Mouse (Mus musculus) stomach, postnatal 0 days (tissue): ENCODE measurements around the gene Serpinb12. TPM values are rescaled to one million over a fixed set of nuclear protein-coding genes. Genes with fewer than 3 reads are reported as not detected.

Experiments used
- ATAC-seq: fragments of 200-750 bp; cut with Nextera tagmentation; 2 replicates; pipeline ENCODE4 v1.8.0; 2017; ENCODE audit not compliant: low FRiP score, low TSS enrichment
- DNase-seq: peaks from one replicate; pipeline ENCODE4 v3.0.0-alpha.2; 2016; ENCODE audit warnings: low spot score
- H3K27ac ChIP-seq: fragments of 300-500 bp; sonication (generic); replicated peaks from 2 replicates; pipeline ENCODE4 v1.5.1; 2014; ENCODE audit warnings: mild to moderate bottlenecking, control low read depth
- H3K27me3 ChIP-seq: fragments of 300-500 bp; sonication (generic); 2 replicates; pipeline ENCODE4 v1.6.1; 2014; ENCODE audit warnings: low read length; ENCODE audit not compliant: control insufficient read depth, insufficient read depth
- H3K36me3 ChIP-seq: fragments of 300-500 bp; sonication (generic); 2 replicates; pipeline ENCODE4 v1.6.1; 2014; ENCODE audit warnings: low read length, mixed read lengths; ENCODE audit not compliant: control insufficient read depth, insufficient read depth
- H3K4me1 ChIP-seq: fragments of 300-500 bp; sonication (generic); replicated peaks from 2 replicates; pipeline ENCODE4 v1.6.1; 2014; ENCODE audit warnings: antibody characterized with exemption; ENCODE audit not compliant: control insufficient read depth, insufficient read depth
- H3K4me2 ChIP-seq: fragments of 300-500 bp; sonication (generic); replicated peaks from 2 replicates; pipeline ENCODE4 v1.6.1; 2014; ENCODE audit warnings: low read depth, mild to moderate bottlenecking, control low read depth, moderate library complexity
- H3K4me3 ChIP-seq: fragments of 300-500 bp; sonication (generic); 2 replicates; pipeline ENCODE4 v1.5.1; 2014; ENCODE audit warnings: low read depth, low read length, control low read depth
- H3K9ac ChIP-seq: fragments of 300-500 bp; sonication (generic); 2 replicates; pipeline ENCODE4 v1.6.1; 2014; ENCODE audit warnings: mild to moderate bottlenecking, low read length, control low read depth, mixed read lengths
- H3K9me3 ChIP-seq: fragments of 300-500 bp; sonication (generic); 2 replicates; pipeline ENCODE4 v1.6.1; 2016; ENCODE audit warnings: low read length; ENCODE audit not compliant: control insufficient read depth
- CTCF ChIP-seq: IDR thresholded peaks from 2 replicates; pipeline ENCODE4 v1.5.1; 2016; ENCODE audit warnings: antibody characterized with exemption, low read depth, mild to moderate bottlenecking, moderate library complexity
- EP300 ChIP-seq: optimal IDR thresholded peaks from 2 replicates; pipeline ENCODE3; 2016; ENCODE audit warnings: antibody characterized with exemption
- WGBS: fragments of 180-500 bp; shearing (Covaris S2); extraction: QIAGEN DNeasy Blood & Tissue Kit; methylation state at CpG from one replicate; pipeline ENCODE4 v1.1.7; 2014; 5-methylcytosine and 5-hydroxymethylcytosine counted together
- polyA plus RNA-seq: library from polyadenylated mRNA; unstranded; fragments of >200 nt; fragmentation: Nextera tagmentation; extraction: Ambion mirVana; gene quantifications from 2 replicates; pipeline ENCODE4 v1.2.1, GENCODE M21; 2015

Serpinb12 gene
- polyA plus RNA-seq, 1 experiment from 2014 or later, result 460 TPM

- Histone ChIP-seq H3K9me3 (no peaks in the 10 kb centered on the region), H3K4me3 (no peak overlapping the region), H3K4me2 (no peak overlapping the region), H3K4me1 (no peaks in the 10 kb centered on the region), H3K9ac (no peak overlapping the region), H3K27ac (no peak overlapping the region), H3K36me3 (no peaks in the 10 kb centered on the region), H3K27me3 (no peaks in the 10 kb centered on the region)
- DNase-seq (no peak), ATAC-seq (no peak)
- TF ChIP-seq CTCF, result no peak
- no peak for TF ChIP-seq EP300
- 70% methylated on average over 3 of the region's 3 CpGs for WGBS
These were observed 25.7 kb downstream of the Serpinb12 start for GRCm38 (mm10) chr1:106959981-106960380.

DNA sequence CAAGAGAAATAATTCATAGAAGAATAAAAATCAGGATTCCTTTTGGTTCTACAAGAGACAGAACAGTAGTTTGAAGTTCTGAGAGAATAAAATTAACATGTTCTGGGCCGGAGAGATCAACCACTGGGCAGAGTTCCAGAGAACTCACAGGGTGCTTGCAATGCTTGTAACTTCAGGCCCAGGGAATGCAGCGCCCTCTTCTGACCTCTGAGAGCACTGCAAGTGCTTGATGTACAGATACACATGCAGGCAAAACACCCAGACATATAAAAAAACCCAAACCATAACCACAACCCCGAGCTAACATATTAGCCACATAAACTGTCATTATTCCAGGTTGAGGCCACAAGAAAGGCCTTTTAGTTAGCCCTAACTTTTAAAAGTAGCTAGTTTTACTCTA is 26.8 kb downstream of the Serpinb12 start:
- Histone ChIP-seq H3K9me3 (no peaks in the 10 kb centered on the region), H3K9ac (no peak overlapping the region), H3K36me3 (no peaks in the 10 kb centered on the region), H3K4me1 (no peaks in the 10 kb centered on the region), H3K4me2 (no peak overlapping the region), H3K4me3 (no peak overlapping the region), H3K27ac (no peak overlapping the region), H3K27me3 (no peaks in the 10 kb centered on the region)
- DNase-seq (no peak), ATAC-seq (no peak)
- WGBS, result 45% methylated on average over 3 of the region's 3 CpGs
- TF ChIP-seq CTCF (peak; percentile 59), EP300 (no peak)

DNA sequence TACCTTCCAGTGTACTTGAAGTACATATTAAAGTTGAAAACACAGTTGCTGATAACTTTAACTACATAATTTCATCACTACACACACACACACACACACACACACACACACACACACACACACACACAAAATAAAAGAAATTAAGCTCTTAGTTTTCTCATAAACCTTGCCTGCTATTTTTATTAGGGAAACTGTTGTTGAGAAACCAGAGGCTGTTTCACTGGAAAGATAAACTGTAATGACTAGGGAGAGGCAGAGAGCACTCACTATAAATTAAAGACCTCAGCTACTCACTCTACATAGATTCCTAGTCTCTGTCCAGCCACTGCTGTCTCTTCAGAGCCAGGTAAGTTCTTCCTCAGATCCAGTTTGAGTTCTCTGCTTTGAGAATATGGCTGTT is 46.4 kb downstream of the Serpinb12 start, which contains the start of gene Serpinb13:
Gene Serpinb13, plus strand, starts transcription at position 301 of the 400 bp plus-strand sequence.
- ATAC-seq (no peak), DNase-seq (no peak)
- Histone ChIP-seq H3K9ac (no peak within 1 kb of the TSS), H3K27ac (no peak within 1 kb of the TSS), H3K9me3 (no peaks in the 10 kb centered on the region), H3K4me2 (no peak within 1 kb of the TSS), H3K4me1 (no peaks in the 10 kb centered on the region), H3K36me3 (no peaks in the 10 kb centered on the region), H3K4me3 (no peak within 1 kb of the TSS), H3K27me3 (no peaks in the 10 kb centered on the region)
- TF ChIP-seq CTCF (no peak), EP300 (no peak)

DNA sequence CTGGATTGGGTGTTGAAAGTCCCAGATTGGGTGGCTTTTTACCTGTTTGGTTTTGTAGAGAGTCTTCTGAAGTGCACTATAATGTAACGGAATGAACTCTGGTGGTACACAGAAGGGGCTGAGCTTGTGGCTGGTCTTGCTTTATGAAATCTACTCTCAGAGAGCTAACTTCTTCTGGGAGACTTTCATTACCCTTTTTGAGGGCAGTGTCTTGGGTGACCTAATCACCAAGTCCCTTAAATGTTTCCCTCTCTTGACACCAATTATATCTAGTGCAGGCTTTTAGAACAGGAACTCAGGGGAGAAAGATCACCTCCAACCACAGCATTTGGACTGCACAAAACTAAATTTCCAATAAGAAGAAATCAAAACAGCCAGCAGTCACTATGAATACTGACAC is 48.8 kb downstream of the Serpinb12 start:
- no peaks in the 10 kb centered on the region for H3K4me1 ChIP-seq
- H3K9me3 ChIP-seq, result no peaks in the 10 kb centered on the region
- no peak for DNase-seq
- TF ChIP-seq CTCF (no peak), EP300 (no peak)
- no peak overlapping the region for H3K9ac ChIP-seq
- H3K36me3 ChIP-seq, result no peaks in the 10 kb centered on the region
- no peak for ATAC-seq
- no peak overlapping the region for H3K4me2 ChIP-seq
- no peaks in the 10 kb centered on the region for H3K27me3 ChIP-seq
- no peak overlapping the region for H3K4me3 ChIP-seq
- no peak overlapping the region for H3K27ac ChIP-seq
- WGBS, result 83% methylated on average over 1 of the region's 1 CpGs

DNA sequence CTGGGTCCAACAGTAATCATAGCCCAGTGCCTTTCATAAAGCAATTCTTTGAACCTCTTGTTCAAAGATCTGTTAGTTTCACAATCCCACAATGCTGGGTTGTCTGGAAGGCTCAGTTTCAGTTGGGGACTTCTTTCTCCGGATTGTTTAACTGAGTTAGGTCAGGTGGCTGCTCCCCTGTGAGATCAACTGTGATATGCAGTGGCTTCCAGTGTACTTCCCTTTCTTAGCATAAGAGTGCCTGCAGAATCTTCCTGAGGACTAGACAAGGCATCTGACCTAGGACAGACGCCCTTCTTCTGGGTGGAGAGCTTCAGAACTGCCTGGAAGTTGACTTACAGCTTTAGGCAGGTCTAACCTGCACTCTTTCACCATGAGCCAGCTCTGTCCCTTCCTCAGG is 49.6 kb downstream of the Serpinb12 start:
- no peak for ATAC-seq
- 53% methylated on average over 2 of the region's 2 CpGs for WGBS
- Histone ChIP-seq H3K4me1 (no peaks in the 10 kb centered on the region), H3K4me2 (no peak overlapping the region), H3K9me3 (no peaks in the 10 kb centered on the region), H3K4me3 (no peak overlapping the region), H3K27ac (no peak overlapping the region), H3K9ac (no peak overlapping the region), H3K27me3 (no peaks in the 10 kb centered on the region), H3K36me3 (no peaks in the 10 kb centered on the region)
- DNase-seq, result no peak
- TF ChIP-seq EP300 (no peak), CTCF (no peak)

GRCm38 (mm10) chr1:107000424-107000823 is 66.2 kb downstream of the Serpinb12 start:
- H3K4me1 ChIP-seq, result no peaks in the 10 kb centered on the region

More at GRCm38 (mm10) chr1:107000424-107000823, 66.2 kb downstream of the Serpinb12 start:
- 58% methylated on average over 13 of the region's 13 CpGs for whole genome bisulfite sequencing
- no peak for TF ChIP-seq CTCF
- no peak for TF ChIP-seq EP300
- H3K27me3 ChIP-seq, result no peaks in the 10 kb centered on the region
- no peaks in the 10 kb centered on the region for H3K9me3 ChIP-seq
- H3K9ac ChIP-seq, result no peak overlapping the region
- H3K36me3 ChIP-seq, result no peaks in the 10 kb centered on the region
- no peak overlapping the region for H3K4me3 ChIP-seq
- no peak overlapping the region for H3K4me2 ChIP-seq
- ATAC-seq, result no peak
- DNase-seq, result peak; percentile 18
- H3K27ac ChIP-seq, result no peak overlapping the region
